Mouse (Mus musculus) lung, embryonic 16.5 days (tissue): ENCODE measurements around the gene Pnpla2. TPM values are rescaled to one million over a fixed set of nuclear protein-coding genes. Genes with fewer than 3 reads are reported as not detected.

Experiments used
- ATAC-seq: fragments of 200-750 bp; cut with Nextera tagmentation; 2 replicates; pipeline ENCODE4 v1.8.0; 2017; ENCODE audit warnings: low read depth, mild to moderate bottlenecking, moderate library complexity
- H3K27ac ChIP-seq: fragments of 300-500 bp; sonication (generic); 2 replicates; pipeline ENCODE4 v1.5.1; 2014; ENCODE audit warnings: mild to moderate bottlenecking, control low read depth, low read length
- H3K27me3 ChIP-seq: fragments of 300-500 bp; sonication (generic); 2 replicates; pipeline ENCODE4 v1.6.1; 2014; ENCODE audit warnings: low read depth, low read length, mixed read lengths; ENCODE audit not compliant: control insufficient read depth, insufficient read depth
- H3K36me3 ChIP-seq: fragments of 300-500 bp; sonication (generic); 2 replicates; pipeline ENCODE4 v1.6.1; 2014; ENCODE audit warnings: low read length; ENCODE audit not compliant: control insufficient read depth, insufficient read depth
- H3K4me1 ChIP-seq: fragments of 300-500 bp; sonication (generic); replicated peaks from 2 replicates; pipeline ENCODE4 v1.6.1; 2014; ENCODE audit warnings: low read length, mixed read lengths; ENCODE audit not compliant: control insufficient read depth, insufficient read depth
- H3K4me2 ChIP-seq: fragments of 300-500 bp; sonication (generic); 2 replicates; pipeline ENCODE4 v1.6.1; 2014; ENCODE audit warnings: low read depth, low read length, control low read depth
- H3K4me3 ChIP-seq: fragments of 300-500 bp; sonication (generic); 2 replicates; pipeline ENCODE4 v1.5.1; 2014; ENCODE audit warnings: mild to moderate bottlenecking, low read length, control low read depth
- H3K9ac ChIP-seq: fragments of 300-500 bp; sonication (generic); 2 replicates; pipeline ENCODE4 v1.6.1; 2014; ENCODE audit warnings: low read length, control low read depth
- H3K9me3 ChIP-seq: fragments of 300-500 bp; sonication (generic); 2 replicates; pipeline ENCODE4 v1.6.1; 2016; ENCODE audit warnings: low read length; ENCODE audit not compliant: control insufficient read depth
- WGBS: fragments of 180-500 bp; shearing (Covaris S2); extraction: QIAGEN DNeasy Blood & Tissue Kit; methylation state at CpG from one replicate; pipeline ENCODE4 v1.1.7; 2014; 5-methylcytosine and 5-hydroxymethylcytosine counted together
- polyA plus RNA-seq: library from polyadenylated mRNA; unstranded; fragments of >200 nt; fragmentation: Nextera tagmentation; extraction: Ambion mirVana; gene quantifications from 2 replicates; pipeline ENCODE4 v1.2.1, GENCODE M21; 2015

Pnpla2 gene
- polyA plus RNA-seq, 1 experiment from 2014 or later = 46.2 TPM

DNA sequence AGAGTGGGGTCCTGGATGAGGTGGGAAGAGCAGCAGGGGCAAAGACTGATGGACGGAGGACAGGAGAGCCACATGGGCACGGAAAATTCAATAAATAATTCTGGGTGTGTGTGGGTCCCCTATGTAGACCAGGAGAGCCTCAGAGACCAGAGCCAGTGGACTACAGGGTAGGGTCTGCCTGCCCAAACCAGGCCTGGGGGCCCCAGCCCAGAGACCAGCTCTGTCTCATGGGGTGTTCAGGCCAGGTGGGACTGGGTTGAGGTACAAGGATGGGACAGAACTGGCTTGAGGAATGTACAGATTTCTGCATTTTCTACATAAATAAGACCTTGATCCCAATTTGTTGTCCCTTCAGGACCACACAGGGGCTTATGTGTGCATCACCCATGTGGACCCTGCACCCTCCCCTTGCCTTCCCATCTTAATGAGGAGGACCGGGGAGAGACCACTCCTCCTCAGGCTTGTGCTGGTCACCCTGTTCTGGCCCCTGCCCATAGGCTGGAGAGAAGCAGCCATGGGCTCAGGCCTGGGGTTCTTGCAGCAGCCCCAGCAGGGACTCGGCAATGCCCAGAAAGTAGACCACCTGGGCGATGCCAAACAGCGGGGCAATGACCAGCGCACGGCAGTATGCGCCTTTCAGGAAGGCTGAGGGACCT, 24.3 kb upstream of the Pnpla2 start:
- Histone ChIP-seq H3K36me3 (peaks cover 12% of the 10 kb centered on the region), H3K27ac (no peak overlapping the region), H3K4me2 (no peak overlapping the region), H3K9me3 (no peaks in the 10 kb centered on the region), H3K27me3 (no peaks in the 10 kb centered on the region), H3K4me1 (peaks cover 16% of the 10 kb centered on the region; the same call in 1 of the 2 replicates), H3K9ac (no peak overlapping the region), H3K4me3 (no peak overlapping the region)
- WGBS = 94% methylated on average over 9 of the region's 9 CpGs
- ATAC-seq = no peak

DNA sequence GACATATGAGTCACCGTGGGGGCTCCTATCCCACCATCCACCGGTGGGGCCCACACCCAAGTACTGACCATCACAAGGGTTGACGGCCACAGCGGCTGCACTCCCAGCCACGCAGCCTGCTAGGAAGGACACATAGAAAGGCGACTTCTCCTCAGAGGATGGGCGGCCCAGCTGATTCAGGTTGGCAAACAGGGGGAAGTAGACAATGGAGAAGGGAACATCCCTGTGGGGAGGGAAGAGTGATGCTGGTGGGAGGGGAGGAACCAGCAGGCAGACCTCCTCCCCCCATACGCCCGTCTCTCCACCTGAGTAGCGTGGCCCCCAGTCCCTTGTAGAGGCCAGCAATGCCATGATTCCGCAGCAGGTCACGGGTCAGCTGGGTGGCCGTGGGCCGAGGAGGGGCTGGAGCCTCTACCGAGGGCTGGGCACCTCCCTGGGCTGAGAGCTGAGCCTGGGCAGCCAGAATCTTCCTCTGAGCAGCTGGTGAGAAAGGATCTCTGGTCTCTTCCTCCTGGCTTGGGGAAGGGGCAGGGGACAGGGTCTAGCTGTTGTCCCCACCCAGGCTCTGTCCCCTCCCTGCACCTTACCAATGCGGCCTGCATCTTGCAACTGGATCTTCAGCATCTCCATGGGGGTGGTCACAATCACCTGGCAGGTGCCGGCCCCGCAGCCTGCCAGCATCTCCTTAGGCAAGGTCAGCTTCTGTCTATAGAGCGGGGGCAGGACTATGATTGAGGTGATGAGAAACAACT, 23.4 kb upstream of the Pnpla2 start:
- Histone ChIP-seq H3K4me1 (peaks cover 19% of the 10 kb centered on the region), H3K36me3 (peaks cover 12% of the 10 kb centered on the region), H3K4me3 (no peak overlapping the region), H3K9me3 (no peaks in the 10 kb centered on the region), H3K27me3 (no peaks in the 10 kb centered on the region), H3K9ac (no peak overlapping the region), H3K27ac (no peak overlapping the region), H3K4me2 (no peak overlapping the region)
- ATAC-seq = no peak
- 90% methylated on average over 19 of the region's 19 CpGs for WGBS

- Histone ChIP-seq H3K4me2 (no peak overlapping the region), H3K36me3 (peaks cover 12% of the 10 kb centered on the region), H3K27me3 (no peaks in the 10 kb centered on the region), H3K9me3 (no peaks in the 10 kb centered on the region), H3K9ac (no peak overlapping the region), H3K4me1 (peaks cover 24% of the 10 kb centered on the region), H3K4me3 (no peak overlapping the region), H3K27ac (no peak overlapping the region)
- WGBS = 76% methylated on average over 8 of the region's 8 CpGs
- no peak for ATAC-seq
Observed at GRCm38 (mm10) chr7:141432186-141432611, 22.8 kb upstream of the Pnpla2 start.

GRCm38 (mm10) chr7:141432741-141433516, 22.1 kb upstream of the Pnpla2 start:
- H3K27ac ChIP-seq = no peak overlapping the region
- 87% methylated on average over 6 of the region's 6 CpGs for WGBS
- H3K4me3 ChIP-seq = no peak overlapping the region
- no peaks in the 10 kb centered on the region for H3K9me3 ChIP-seq
- peaks cover 12% of the 10 kb centered on the region for H3K36me3 ChIP-seq
- no peak for ATAC-seq
- H3K4me1 ChIP-seq = peaks cover 24% of the 10 kb centered on the region
- H3K9ac ChIP-seq = no peak overlapping the region
- no peak overlapping the region for H3K4me2 ChIP-seq
- H3K27me3 ChIP-seq = no peaks in the 10 kb centered on the region

- Histone ChIP-seq H3K27me3 (no peaks in the 10 kb centered on the region), H3K4me3 (peak overlapping the region; percentile 53), H3K4me2 (peak overlapping the region; percentile 64), H3K27ac (no peak overlapping the region), H3K4me1 (peaks cover 24% of the 10 kb centered on the region), H3K9ac (peak overlapping the region; percentile 54), H3K36me3 (peaks cover 12% of the 10 kb centered on the region), H3K9me3 (no peaks in the 10 kb centered on the region)
- ATAC-seq = no peak
- 71% methylated on average over 15 of the region's 15 CpGs for WGBS
Observed at GRCm38 (mm10) chr7:141433517-141434400, 21.2 kb upstream of the Pnpla2 start.

- Histone ChIP-seq H3K4me3 (peak overlapping the region; percentile 53), H3K27me3 (no peaks in the 10 kb centered on the region), H3K9ac (peak overlapping the region; percentile 54), H3K4me1 (peaks cover 20% of the 10 kb centered on the region), H3K27ac (no peak overlapping the region), H3K9me3 (no peaks in the 10 kb centered on the region), H3K4me2 (peak overlapping the region; percentile 64), H3K36me3 (peaks cover 12% of the 10 kb centered on the region)
- ATAC-seq = no peak
- 15% methylated on average over 8 of the region's 8 CpGs for WGBS
Observed at GRCm38 (mm10) chr7:141434464-141434863, 20.5 kb upstream of the Pnpla2 start.

GRCm38 (mm10) chr7:141435129-141435855, 19.7 kb upstream of the Pnpla2 start:
- H3K4me2 ChIP-seq = peak overlapping the region; percentile 64
- peak; percentile 39 for ATAC-seq
- H3K27me3 ChIP-seq = no peaks in the 10 kb centered on the region
- no peak overlapping the region for H3K27ac ChIP-seq
- H3K4me3 ChIP-seq = peak overlapping the region; percentile 53
- H3K9me3 ChIP-seq = no peaks in the 10 kb centered on the region
- peaks cover 14% of the 10 kb centered on the region for H3K36me3 ChIP-seq
- H3K9ac ChIP-seq = peak overlapping the region; percentile 58
- H3K4me1 ChIP-seq = peaks cover 19% of the 10 kb centered on the region
- 3% methylated on average over 17 of the region's 17 CpGs for WGBS

GRCm38 (mm10) chr7:141435856-141436522, 19.0 kb upstream of the Pnpla2 start:
- H3K4me1 ChIP-seq = peaks cover 25% of the 10 kb centered on the region
- WGBS = 75% methylated on average over 9 of the region's 9 CpGs
- no peak overlapping the region; the same call in 1 of the 2 replicates for H3K4me2 ChIP-seq
- no peak overlapping the region for H3K9ac ChIP-seq
- H3K27ac ChIP-seq = no peak overlapping the region
- H3K27me3 ChIP-seq = no peaks in the 10 kb centered on the region
- no peak overlapping the region for H3K4me3 ChIP-seq
- H3K36me3 ChIP-seq = peaks cover 12% of the 10 kb centered on the region
- no peak for ATAC-seq
- H3K9me3 ChIP-seq = no peaks in the 10 kb centered on the region
